Mouse (Mus musculus) large intestine, adult 2 months (tissue): ENCODE measurements at regions not wholly inside any gene's neighbourhood (a gene's known extent, or its start where the extent isn't known, plus 50 kb on each side); places are given as distances from the start of the nearest gene placed in this dataset.
"Not testable (repeated sequence)": the region's sequence is repeated elsewhere in the genome, so short reads cannot be mapped to it uniquely, and the experiment has no call there.

Experiments
- DNase-seq: peaks from one replicate; pipeline ENCODE4 v3.0.0-alpha.2; 2012; ENCODE audit warnings: low read depth, low spot score
- WGBS: fragments of 180-500 bp; shearing (Covaris S2); methylation state at CpG from one replicate; pipeline ENCODE4 v1.1.7; 2018; 5-methylcytosine and 5-hydroxymethylcytosine counted together

GRCm38 (mm10) chr6:99921966-99922365 is 195.8 kb upstream of the Prok2 start:
- no peak for DNase-seq
- WGBS, result 26% methylated on average over 5 of the region's 5 CpGs

DNA sequence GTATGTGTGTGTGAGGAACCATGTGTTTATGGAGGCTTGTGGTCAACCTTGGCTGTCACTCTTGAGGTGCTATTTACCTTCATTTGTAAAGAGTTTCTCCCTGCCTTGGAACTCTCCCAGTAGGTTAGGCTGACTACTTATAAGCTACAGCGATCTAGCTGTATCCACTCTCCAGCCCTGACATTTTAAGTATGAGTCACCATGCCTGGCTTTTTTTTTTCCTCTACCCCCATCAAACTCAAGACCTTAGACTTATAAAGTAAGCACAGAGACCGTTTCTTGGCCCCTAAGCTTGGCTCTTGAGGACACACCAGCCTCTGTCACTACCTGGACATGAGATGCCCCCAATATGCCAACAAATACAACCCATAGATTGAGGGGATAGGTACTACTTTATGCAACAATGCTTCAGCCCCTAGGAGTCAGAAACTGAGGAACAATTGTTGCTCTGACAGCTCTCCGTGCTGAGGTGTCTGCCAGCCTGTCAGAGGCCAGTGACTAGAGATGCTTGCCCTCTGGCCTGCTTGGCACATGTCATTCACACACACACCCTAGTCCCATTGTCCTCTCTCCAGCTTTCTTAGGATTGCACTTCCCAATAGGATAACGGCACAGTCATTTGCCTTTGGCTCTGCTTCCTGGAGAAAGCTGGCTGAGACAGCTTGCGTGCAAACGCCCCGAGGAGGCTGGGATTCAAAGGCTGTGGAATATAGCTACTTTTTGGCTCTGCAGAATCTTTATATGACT is 193.8 kb upstream of the Prok2 start:
- WGBS, result 30% methylated on average over 7 of the region's 7 CpGs
- DNase-seq, result no peak

DNA sequence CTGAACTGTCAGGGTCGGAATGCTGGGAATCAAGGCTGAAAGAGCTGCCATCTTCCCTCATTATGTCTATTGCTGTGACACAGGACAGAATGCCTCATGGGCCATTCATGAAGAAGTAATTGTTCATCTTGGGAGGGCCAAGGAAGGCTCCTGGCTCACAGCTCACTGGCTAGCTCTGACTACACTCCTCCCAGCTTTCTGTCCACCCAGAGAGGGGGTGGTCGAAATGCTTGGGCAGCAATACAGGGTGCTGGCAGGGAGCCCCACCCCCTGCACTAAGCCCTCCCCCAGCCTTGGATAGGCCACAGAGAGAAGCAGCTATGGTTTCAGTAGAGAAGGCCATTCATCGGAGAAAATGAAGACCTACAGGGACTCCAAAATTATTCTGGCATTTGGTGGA is 192.2 kb upstream of the Prok2 start:
- 77% methylated on average over 3 of the region's 3 CpGs for WGBS
- no peak for DNase-seq

- 69% methylated on average over 7 of the region's 7 CpGs for WGBS
- no peak for DNase-seq
Measured at GRCm38 (mm10) chr6:99909921-99910320, 183.7 kb upstream of the Prok2 start.

DNA sequence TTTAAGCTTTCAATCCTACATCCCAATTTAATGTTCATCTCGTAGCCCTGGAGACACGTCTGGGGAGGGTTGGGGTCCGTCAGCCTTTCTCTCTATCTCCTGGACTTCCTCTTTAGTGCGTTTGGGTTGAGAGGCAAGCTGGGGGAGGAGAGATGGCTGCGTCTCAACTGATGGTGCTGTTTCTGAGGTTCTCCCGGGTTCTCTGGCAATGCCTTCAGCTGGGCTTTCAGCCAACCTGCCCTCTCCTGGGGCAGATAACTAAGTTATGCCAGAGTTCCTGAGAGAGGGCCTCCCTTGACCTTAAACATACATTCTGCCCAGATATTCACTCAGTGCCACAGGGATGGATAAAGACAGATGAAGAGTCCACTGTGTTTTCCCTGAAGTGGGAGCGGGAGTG is 183.3 kb upstream of the Prok2 start:
- no peak for DNase-seq
- WGBS, result 52% methylated on average over 7 of the region's 7 CpGs

DNA sequence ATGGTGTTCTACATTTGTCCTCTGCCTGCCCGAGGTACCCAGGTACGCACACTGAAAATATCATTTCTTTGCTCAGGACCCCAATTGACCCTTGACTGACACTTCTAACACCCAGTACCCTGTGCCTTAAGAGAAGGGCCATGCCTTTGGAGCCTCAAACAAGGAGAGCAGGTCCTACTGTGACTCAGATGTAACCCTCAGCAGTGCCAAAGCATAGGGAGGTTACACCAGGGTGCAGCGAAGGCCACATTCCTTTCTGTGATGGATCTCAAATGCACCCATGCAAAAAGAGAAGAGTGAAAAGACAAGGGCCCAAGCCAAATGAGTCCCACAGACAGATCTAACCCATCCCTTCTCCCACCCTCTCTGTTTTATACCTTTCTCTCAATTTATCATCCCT is 181.9 kb upstream of the Prok2 start:
- DNase-seq, result no peak
- WGBS, result 90% methylated on average over 3 of the region's 3 CpGs

GRCm38 (mm10) chr6:99905194-99905593 is 179.0 kb upstream of the Prok2 start:
- DNase-seq, result no peak

GRCm38 (mm10) chr6:99904607-99905006 is 178.4 kb upstream of the Prok2 start:
- no peak for DNase-seq
- WGBS, result 65% methylated on average over 4 of the region's 4 CpGs

More at GRCm38 (mm10) chr6:99905194-99905593, 179.0 kb upstream of the Prok2 start:
- WGBS, result 80% methylated on average over 5 of the region's 5 CpGs

- not testable (repeated sequence) for DNase-seq
Measured at GRCm38 (mm10) chr6:99904044-99904443, 177.9 kb upstream of the Prok2 start.

DNA sequence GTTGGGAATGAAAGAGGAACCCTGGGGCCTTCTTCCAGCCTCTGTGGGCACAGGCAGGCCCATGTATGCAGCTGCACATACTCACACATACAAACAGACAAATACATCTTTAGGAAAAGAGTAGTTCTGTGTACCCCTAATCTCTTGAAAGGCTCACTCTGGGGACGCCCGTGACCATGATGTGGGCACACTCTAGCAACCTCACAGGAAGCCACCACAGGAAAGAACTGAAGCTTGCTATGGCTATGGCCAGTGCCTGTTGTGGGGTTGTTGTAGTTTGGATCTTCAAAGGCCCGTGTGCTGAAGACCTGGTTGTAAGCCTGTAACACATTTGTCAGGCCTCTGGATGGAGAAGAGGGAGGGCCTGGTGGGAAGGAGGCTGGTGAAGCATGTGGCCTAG is 175.4 kb upstream of the Prok2 start:
- WGBS, result 85% methylated on average over 3 of the region's 3 CpGs
- DNase-seq, result no peak

- WGBS, result 94% methylated on average over 5 of the region's 5 CpGs
- no peak for DNase-seq
Measured at GRCm38 (mm10) chr6:99901146-99901545, 175.0 kb upstream of the Prok2 start.

DNA sequence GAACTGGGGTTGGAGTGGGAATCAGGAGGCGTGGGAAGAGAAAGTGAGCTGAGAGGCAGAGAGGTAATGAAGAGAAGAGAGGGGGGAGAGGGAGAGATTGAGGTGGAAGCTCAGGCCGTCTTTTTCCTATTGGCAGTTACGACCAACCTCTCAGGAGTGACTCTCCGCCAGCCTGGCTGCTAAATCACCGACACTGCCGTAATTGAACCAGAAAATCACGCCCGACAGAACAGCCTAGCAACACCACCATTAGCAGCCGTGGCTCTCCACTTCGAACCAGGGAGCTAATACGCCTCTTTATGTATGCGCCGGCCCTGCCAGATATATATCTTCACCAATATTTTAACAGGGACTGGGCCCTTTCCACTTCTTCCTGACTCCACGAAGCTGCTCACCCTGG is 173.5 kb upstream of the Prok2 start:
- WGBS, result 92% methylated on average over 14 of the region's 14 CpGs
- no peak for DNase-seq

- 30% methylated on average over 2 of the region's 2 CpGs for WGBS
- no peak for DNase-seq
Measured at GRCm38 (mm10) chr6:99898077-99898476, 171.9 kb upstream of the Prok2 start.

- 98% methylated on average over 4 of the region's 4 CpGs for WGBS
- DNase-seq, result no peak
Measured at GRCm38 (mm10) chr6:99895558-99895957, 169.4 kb upstream of the Prok2 start.

DNA sequence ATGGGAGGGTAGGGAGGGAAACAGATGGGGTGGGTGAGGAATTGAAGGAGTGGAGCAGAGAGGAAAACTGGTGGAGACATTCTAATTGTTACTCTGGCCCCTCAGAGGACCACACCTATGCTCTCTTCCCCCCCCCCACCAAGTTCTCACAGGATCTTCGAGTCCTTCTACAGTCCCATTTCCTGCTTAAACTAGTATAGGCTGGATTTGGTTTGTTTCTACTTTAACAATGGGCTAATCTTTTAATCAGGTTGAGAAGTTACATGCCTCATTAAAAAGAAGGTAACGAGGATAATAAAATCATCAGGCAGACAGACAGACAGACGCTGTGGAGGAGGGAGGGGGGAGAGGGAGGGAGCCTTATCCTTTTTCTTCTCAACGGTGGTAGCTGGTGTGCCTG is 167.7 kb upstream of the Prok2 start:
- WGBS, result 22% methylated on average over 4 of the region's 4 CpGs
- no peak for DNase-seq

- 78% methylated on average over 9 of the region's 9 CpGs for WGBS
Measured at GRCm38 (mm10) chr6:99892204-99892603, 166.0 kb upstream of the Prok2 start.

DNA sequence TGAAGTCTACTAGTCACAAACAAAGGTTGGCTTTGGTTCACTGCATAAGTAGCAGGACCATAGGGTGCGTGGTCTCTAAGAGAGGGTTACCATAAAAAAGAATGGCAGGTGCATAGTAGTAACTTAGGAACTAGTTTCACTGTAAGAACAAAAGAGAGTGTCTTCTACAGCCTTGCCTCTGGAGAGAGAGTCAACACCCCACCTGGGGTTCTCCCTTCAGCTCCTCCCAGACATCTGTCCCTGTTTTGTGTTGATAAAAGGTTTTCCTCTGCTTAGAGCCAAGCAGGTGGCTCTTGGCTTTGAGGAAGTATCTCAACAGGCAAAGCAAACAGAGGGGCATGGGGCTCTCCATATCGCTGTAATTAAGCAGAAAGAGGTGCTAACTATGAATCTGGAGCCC is 165.6 kb upstream of the Prok2 start:
- WGBS, result 19% methylated on average over 2 of the region's 2 CpGs
- DNase-seq, result no peak

More at GRCm38 (mm10) chr6:99892204-99892603, 166.0 kb upstream of the Prok2 start:
- DNase-seq, result no peak

- no peak for DNase-seq
- WGBS, result 86% methylated on average over 5 of the region's 5 CpGs
Measured at GRCm38 (mm10) chr6:99890805-99891204, 164.6 kb upstream of the Prok2 start.

- WGBS, result 74% methylated on average over 9 of the region's 9 CpGs
- DNase-seq, result no peak
Measured at GRCm38 (mm10) chr6:99889055-99889454, 162.9 kb upstream of the Prok2 start.

- 18% methylated on average over 8 of the region's 8 CpGs for WGBS
- DNase-seq, result no peak
Measured at GRCm38 (mm10) chr6:99887904-99888303, 161.7 kb upstream of the Prok2 start.

DNA sequence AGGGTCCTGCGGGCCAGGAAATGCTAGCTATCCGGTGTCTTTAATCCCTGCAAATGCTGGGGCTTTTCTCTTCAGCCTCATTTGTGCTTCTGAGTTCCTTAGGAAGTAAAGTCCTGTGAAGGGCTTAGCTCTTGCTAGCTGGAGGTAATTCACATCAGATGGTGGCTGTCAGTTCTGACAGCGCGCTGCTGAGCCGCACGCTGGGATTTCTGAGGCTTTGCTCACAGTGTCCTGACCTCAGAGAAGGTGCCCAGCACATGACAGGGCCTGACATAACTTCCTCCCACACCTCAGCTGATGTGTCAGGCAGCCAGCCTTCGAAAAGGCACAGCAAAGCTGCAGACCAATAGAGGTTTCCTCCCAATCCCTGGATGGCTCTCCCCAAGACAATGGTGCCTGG is 158.6 kb upstream of the Prok2 start:
- no peak for DNase-seq
- 69% methylated on average over 7 of the region's 7 CpGs for WGBS

DNA sequence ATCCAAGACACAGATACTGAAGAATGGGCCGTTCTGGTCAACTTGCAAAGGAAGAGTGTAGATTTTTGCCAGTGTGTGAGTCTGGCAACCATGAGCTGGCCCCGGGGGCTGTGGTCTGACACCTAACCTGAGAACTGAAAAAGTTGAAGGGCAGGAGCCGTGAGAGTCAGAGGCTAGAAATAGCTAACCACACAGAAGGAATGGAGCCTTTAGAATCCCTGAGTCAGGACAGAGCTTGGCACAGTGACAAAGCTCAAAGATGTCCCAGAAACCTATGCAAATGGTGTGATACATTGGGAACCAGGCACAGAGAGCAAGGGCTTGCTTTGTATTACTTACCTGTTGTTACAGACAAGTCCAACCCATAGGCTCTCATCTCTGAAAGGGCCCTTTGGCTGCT is 157.9 kb upstream of the Prok2 start:
- WGBS, result 90% methylated on average over 3 of the region's 3 CpGs

More for the DNA sequence above, 157.9 kb upstream of the Prok2 start:
- no peak for DNase-seq
